Mouse (Mus musculus) bone marrow, adult 2 months (tissue): ENCODE data around the gene D430042O09Rik. TPM values are rescaled to one million over a fixed set of nuclear protein-coding genes. Genes with fewer than 3 reads are reported as not detected.
"Not testable (repeated sequence)": the region's sequence is repeated elsewhere in the genome, so short reads cannot be mapped to it uniquely, and the experiment has no call there.

Source experiments
- H3K27ac ChIP-seq: fragments of 200-500 bp; 2 replicates; pipeline ENCODE4 v1.5.1; 2012; ENCODE audit warnings: low read depth, mild to moderate bottlenecking, control low read depth, inconsistent platforms, low read length; ENCODE audit not compliant: control insufficient read depth, poor library complexity, insufficient read depth
- H3K4me1 ChIP-seq: fragments of 200-500 bp; 2 replicates; pipeline ENCODE4 v1.6.1; 2011; ENCODE audit warnings: low read length; ENCODE audit not compliant: control insufficient read depth, insufficient read depth
- H3K4me3 ChIP-seq: fragments of 200-500 bp; replicated peaks from 2 replicates; pipeline ENCODE3; 2011; ENCODE audit warnings: mild to moderate bottlenecking, low read depth, low read length, control low read depth; ENCODE audit not compliant: control insufficient read depth
- CTCF ChIP-seq: fragments of 200-500 bp; IDR thresholded peaks from 2 replicates; pipeline ENCODE4 v1.5.1; 2011; ENCODE audit warnings: low read length, control low read depth; ENCODE audit not compliant: control insufficient read depth, insufficient read depth
- POLR2A ChIP-seq: fragments of 200-500 bp; IDR thresholded peaks from 2 replicates; pipeline ENCODE4 v1.6.1; 2011; ENCODE audit warnings: low read depth, mild to moderate bottlenecking, control low read depth, low read length, borderline replicate concordance; ENCODE audit not compliant: control insufficient read depth
- WGBS: fragments of 180-500 bp; shearing (Covaris S2); methylation state at CpG from one replicate; pipeline ENCODE4 v1.1.7; 2018; 5-methylcytosine and 5-hydroxymethylcytosine counted together
- polyA plus RNA-seq: library from polyadenylated mRNA; stranded (reverse); fragments of >200 nt; gene quantifications from 2 replicates; pipeline ENCODE4 v1.2.4, GENCODE M21; 2011; ENCODE audit warnings: low replicate concordance; ENCODE audit not compliant: missing spikeins, insufficient read depth, insufficient read length

D430042O09Rik gene
- polyA plus RNA-seq, 1 experiment = 9.2 TPM

DNA sequence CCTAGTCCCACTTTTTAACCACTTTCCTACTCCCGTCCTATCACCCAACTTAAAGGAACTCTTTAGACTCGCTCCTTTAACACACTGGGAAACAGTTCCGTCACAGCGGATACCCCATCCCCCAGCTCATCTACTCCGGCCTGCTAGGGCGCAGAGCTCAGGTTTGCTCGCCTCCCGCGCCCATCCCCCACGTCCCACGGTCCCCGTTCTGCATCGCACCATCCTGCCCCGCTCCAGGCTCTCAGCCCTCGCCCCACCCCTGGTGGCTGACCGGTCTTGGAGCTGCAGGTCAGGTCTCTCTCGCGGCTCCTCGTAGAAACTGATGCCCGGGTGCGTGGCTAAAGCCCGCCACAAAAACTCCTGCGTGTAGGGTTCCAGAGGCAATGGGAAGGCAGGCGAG, 502 bp upstream of the D430042O09Rik start:
- WGBS = under 1% methylated on average over 24 of the region's 24 CpGs

DNA sequence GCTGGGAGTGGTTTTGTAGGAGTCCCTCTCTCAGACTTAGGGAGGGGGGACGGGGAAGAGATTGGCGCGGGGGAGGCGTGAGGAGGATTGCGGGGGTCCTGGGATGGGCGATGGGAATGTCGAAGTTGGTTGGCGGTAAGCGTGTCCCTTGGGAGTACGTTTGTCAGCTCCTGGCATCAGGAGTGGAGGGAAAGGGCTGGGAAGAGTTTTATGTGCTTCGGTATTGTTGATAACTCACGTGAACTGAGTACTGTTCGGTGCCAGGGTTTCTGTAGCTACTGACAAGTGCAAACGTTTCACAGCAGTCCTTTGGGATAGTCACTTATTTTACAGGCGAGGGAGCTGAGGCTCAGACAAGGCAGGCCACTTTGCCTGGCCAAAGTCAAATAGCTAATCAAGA, 412 bp downstream of the D430042O09Rik start:
- H3K4me1 ChIP-seq = peaks cover 3% of the 10 kb centered on the region; the same call in 1 of the 2 replicates
- TF ChIP-seq POLR2A (no peak), CTCF (no peak)
- WGBS = 3% methylated on average over 15 of the region's 15 CpGs

More for the DNA sequence above, 502 bp upstream of the D430042O09Rik start:
- TF ChIP-seq POLR2A (no peak), CTCF (0 out of 2 replicates have a peak, but pooled peaks have one; percentile 5)
- Histone ChIP-seq H3K27ac (peak overlapping the region; percentile 87), H3K4me1 (peaks cover 3% of the 10 kb centered on the region; the same call in 1 of the 2 replicates), H3K4me3 (peak overlapping the region; percentile 99)

DNA sequence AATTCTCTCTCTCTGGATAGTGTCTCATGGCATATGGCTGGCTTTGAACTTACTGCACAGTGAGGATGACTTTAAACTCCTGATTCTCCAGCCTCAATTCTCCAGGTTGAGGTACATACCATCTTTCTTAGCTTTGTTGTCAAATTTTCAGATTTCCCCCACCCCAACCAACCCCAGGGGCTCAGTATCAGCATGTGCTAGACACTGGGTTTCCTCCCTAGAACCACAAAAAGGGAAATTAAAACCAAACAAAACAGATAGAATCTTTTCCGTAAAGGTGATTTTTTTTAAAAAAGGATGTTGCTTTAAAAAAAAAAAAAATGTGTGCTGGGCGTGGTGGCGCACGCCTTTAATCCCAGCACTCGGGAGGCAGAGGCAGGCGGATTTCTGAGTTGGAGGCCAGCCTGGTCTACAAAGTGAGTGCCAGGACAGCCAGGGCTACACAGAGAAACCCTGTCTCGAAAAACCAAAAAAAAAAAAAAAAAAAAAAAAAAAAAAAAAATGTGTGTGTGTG, 5.9 kb downstream of the D430042O09Rik start:
- not testable (repeated sequence) for H3K27ac ChIP-seq, H3K4me3 ChIP-seq, H3K4me1 ChIP-seq
- WGBS = 39% methylated on average over 7 of the region's 7 CpGs

More for the DNA sequence above, 412 bp downstream of the D430042O09Rik start:
- Histone ChIP-seq H3K4me3 (peak overlapping the region; percentile 99), H3K27ac (peak overlapping the region; percentile 63; the same call in 1 of the 2 replicates)

DNA sequence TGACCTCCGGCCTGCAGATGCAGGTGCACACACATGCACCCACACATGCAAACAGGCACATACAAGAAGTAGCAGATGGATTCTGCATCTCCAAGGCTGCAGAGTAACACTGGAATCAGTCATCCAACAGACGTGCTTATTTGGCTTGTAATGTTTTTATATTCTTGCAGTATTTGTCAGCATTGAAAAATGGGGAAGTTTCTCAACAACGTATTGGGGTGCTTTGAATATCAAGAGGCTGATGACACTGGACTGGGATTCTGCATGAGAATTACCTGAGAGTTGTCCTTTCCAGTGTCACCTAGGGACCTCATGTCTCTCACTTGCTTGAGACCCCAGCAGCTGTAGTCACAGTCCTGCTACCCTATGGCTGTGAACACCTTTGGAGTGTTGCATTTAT, 7.1 kb downstream of the D430042O09Rik start:
- Histone ChIP-seq H3K27ac (no peak overlapping the region), H3K4me3 (no peak overlapping the region), H3K4me1 (peaks cover 1% of the 10 kb centered on the region; the same call in 1 of the 2 replicates)
- no peak for TF ChIP-seq CTCF
- no peak for TF ChIP-seq POLR2A
- WGBS = 38% methylated on average over 3 of the region's 3 CpGs

DNA sequence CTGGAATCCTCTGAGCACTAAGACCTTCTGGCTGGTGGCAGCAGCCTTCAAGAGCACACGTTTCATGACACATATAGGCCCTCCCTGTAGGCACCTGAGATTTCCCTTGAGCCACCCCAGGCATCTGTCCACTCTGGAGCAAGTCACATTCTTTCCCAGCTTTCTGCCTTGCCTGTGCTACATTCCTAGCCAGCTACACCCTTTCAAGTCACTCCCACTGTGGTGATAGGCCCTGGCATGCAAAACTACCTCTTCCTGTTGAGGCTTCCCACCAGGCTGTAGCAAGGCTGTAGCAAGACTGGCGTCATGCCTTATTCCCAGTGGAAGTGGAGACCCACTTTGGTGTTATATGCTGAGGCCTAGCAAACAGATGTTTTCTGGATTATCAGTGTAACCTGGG, 9.0 kb downstream of the D430042O09Rik start:
- TF ChIP-seq POLR2A = no peak
- TF ChIP-seq CTCF = no peak
- 58% methylated on average over 2 of the region's 2 CpGs for WGBS
- H3K27ac ChIP-seq = no peak overlapping the region
- H3K4me1 ChIP-seq = peaks cover 1% of the 10 kb centered on the region; the same call in 1 of the 2 replicates
- H3K4me3 ChIP-seq = no peak overlapping the region

DNA sequence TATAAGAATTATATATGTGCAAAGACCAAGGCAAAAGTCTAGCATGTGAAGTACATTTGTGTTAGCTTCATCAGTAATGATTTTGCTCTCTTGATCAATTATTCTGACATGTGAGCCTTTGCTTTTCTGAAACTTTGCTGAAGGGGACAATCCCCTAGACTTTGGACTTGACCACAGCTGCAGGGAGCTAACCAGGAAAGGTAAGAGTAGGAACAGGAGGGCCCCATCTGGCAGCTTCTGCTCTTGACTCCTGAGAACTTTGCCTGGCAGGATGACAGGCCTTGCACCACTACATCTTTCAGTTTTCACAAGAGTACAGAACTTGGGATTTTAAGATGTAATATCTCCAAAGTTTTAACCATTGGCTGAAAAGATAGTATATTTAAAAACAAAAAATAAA, 9.9 kb downstream of the D430042O09Rik start:
- Histone ChIP-seq H3K27ac (no peak overlapping the region), H3K4me1 (peaks cover 1% of the 10 kb centered on the region; the same call in 1 of the 2 replicates), H3K4me3 (no peak overlapping the region)
- TF ChIP-seq POLR2A = no peak
- TF ChIP-seq CTCF = no peak

DNA sequence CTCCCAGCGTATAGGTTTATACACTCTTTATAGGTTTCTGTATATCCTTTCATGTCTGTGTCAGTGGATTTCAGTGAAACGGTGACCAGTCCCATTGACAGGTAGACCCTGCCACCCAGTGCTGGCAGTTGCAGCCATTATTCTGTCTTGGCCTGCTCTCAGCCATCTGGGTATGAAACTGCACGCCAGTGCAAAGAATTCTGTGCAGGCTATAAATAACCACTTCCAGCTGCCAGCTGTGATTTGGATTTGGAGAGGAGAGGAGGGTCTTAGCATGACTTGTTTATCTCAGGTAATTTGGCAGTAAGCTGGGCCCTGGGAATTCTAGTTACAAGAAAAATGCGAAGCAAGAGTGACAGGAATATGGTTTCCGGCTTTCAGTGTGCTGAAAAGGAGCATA, 12.7 kb downstream of the D430042O09Rik start:
- WGBS = 86% methylated on average over 5 of the region's 5 CpGs
- H3K27ac ChIP-seq = no peak overlapping the region
- TF ChIP-seq POLR2A (no peak), CTCF (no peak)
- no peaks in the 10 kb centered on the region for H3K4me1 ChIP-seq
- H3K4me3 ChIP-seq = no peak overlapping the region

DNA sequence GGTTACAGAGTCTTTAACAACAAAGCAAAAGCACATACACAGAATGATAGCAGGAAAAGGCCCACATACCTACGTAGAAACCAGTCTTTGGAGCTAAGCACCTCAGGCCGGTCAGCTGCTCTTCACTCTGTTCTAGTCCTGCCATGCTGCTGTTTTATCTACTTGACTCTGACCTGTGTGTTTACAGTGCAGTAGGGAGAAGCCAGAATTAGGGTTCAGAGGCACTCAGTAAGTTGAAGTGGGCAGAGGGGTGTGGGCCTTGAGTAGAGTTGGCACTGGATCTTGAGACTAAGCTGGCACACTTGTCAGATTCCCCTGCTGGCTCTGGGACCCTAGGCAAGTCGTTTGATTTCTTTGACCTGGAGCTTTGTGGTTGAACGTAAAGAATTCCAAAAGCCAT, 13.3 kb downstream of the D430042O09Rik start:
- no peak for TF ChIP-seq CTCF
- TF ChIP-seq POLR2A = no peak
- no peaks in the 10 kb centered on the region for H3K4me1 ChIP-seq
- no peak overlapping the region for H3K4me3 ChIP-seq
- 83% methylated on average over 4 of the region's 4 CpGs for WGBS
- no peak overlapping the region for H3K27ac ChIP-seq

DNA sequence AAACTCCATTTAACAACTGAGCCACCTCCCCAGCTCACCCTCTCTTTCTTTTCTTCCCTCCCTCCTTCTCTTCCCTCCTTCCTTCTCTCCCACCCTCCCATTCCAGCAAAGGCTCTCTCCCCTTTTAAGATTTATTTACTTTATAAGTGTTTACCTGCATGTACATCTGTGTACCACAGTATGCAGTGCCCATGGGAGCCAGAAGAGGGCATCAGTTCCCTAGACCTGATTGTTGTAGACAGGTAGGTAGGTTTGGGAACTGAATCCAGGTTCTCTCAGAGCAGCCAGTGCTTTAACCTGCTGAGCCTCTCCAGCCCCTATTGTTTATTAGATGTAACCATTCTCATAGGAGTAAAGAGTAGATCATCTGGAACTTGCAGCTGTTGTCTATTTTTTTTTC, 14.4 kb downstream of the D430042O09Rik start:
- H3K27ac ChIP-seq = no peak overlapping the region
- TF ChIP-seq POLR2A (no peak), CTCF (no peak)
- H3K4me1 ChIP-seq = no peaks in the 10 kb centered on the region

More for the DNA sequence above, 14.4 kb downstream of the D430042O09Rik start:
- no peak overlapping the region for H3K4me3 ChIP-seq
